Mouse (Mus musculus) neural tube, embryonic 11.5 days (tissue): ENCODE results near the gene Srd5a2. TPM values are rescaled to one million over a fixed set of nuclear protein-coding genes. Genes with fewer than 3 reads are reported as not detected.

Source experiments
- ATAC-seq: fragments of 200-750 bp; cut with Nextera tagmentation; 2 replicates; pipeline ENCODE4 v1.8.0; 2017; ENCODE audit warnings: moderate number of reproducible peaks, mild to moderate bottlenecking, moderate TSS enrichment, moderate library complexity; ENCODE audit not compliant: insufficient read depth, low FRiP score, low TSS enrichment
- DNase-seq: peaks from one replicate; pipeline ENCODE4 v3.0.0-alpha.2; 2015; ENCODE audit warnings: low spot score
- H3K27ac ChIP-seq: fragments of 300-500 bp; sonication (generic); 2 replicates; pipeline ENCODE4 v1.5.1; 2014; ENCODE audit warnings: low read depth, mild to moderate bottlenecking, low read length
- H3K27me3 ChIP-seq: fragments of 300-500 bp; sonication (generic); 2 replicates; pipeline ENCODE4 v1.6.1; 2014; ENCODE audit warnings: mild to moderate bottlenecking, low read length, mixed read lengths; ENCODE audit not compliant: control insufficient read depth, insufficient read depth
- H3K36me3 ChIP-seq: fragments of 300-500 bp; sonication (generic); 2 replicates; pipeline ENCODE4 v1.6.1; 2014; ENCODE audit warnings: mild to moderate bottlenecking, low read length, moderate library complexity, mixed read lengths; ENCODE audit not compliant: control insufficient read depth, insufficient read depth
- H3K4me1 ChIP-seq: fragments of 300-500 bp; sonication (generic); 2 replicates; pipeline ENCODE4 v1.6.1; 2014; ENCODE audit warnings: low read length, mixed read lengths; ENCODE audit not compliant: control insufficient read depth, insufficient read depth
- H3K4me2 ChIP-seq: fragments of 300-500 bp; sonication (generic); 2 replicates; pipeline ENCODE4 v1.6.1; 2014; ENCODE audit warnings: low read depth, mild to moderate bottlenecking, moderate library complexity
- H3K4me3 ChIP-seq: fragments of 300-500 bp; sonication (generic); 2 replicates; pipeline ENCODE4 v1.5.1; 2014; ENCODE audit warnings: low read depth, low read length
- H3K9ac ChIP-seq: fragments of 300-500 bp; sonication (generic); 2 replicates; pipeline ENCODE4 v1.6.1; 2014; ENCODE audit warnings: mild to moderate bottlenecking, low read length
- H3K9me3 ChIP-seq: fragments of 300-500 bp; sonication (generic); 2 replicates; pipeline ENCODE4 v1.6.1; 2016; ENCODE audit warnings: low read length; ENCODE audit not compliant: control insufficient read depth
- WGBS: fragments of 180-500 bp; shearing (Covaris S2); extraction: QIAGEN DNeasy Blood & Tissue Kit; methylation state at CpG from one replicate; pipeline ENCODE4 v1.1.7; 2014; 5-methylcytosine and 5-hydroxymethylcytosine counted together
- polyA plus RNA-seq: library from polyadenylated mRNA; unstranded; fragments of >200 nt; fragmentation: Nextera tagmentation; extraction: Ambion mirVana; gene quantifications from 2 replicates; pipeline ENCODE4 v1.2.1, GENCODE M21; 2014

Srd5a2 gene
- polyA plus RNA-seq, 1 experiment from 2014 or later, result 0.61 TPM

GRCm38 (mm10) chr17:73995907-73996645, 51.6 kb downstream of the Srd5a2 start:
- no peak for ATAC-seq

GRCm38 (mm10) chr17:73991264-73991663, 56.5 kb downstream of the Srd5a2 start:
- no peak overlapping the region for H3K9ac ChIP-seq
- 91% methylated on average over 4 of the region's 4 CpGs for WGBS
- no peak overlapping the region for H3K4me3 ChIP-seq
- H3K4me2 ChIP-seq, result no peak overlapping the region
- H3K27me3 ChIP-seq, result no peaks in the 10 kb centered on the region
- no peaks in the 10 kb centered on the region for H3K9me3 ChIP-seq
- ATAC-seq (no peak), DNase-seq (no peak)
- no peak overlapping the region for H3K27ac ChIP-seq
- no peaks in the 10 kb centered on the region for H3K4me1 ChIP-seq
- H3K36me3 ChIP-seq, result no peaks in the 10 kb centered on the region

More at GRCm38 (mm10) chr17:73995907-73996645, 51.6 kb downstream of the Srd5a2 start:
- WGBS, result 92% methylated on average over 13 of the region's 13 CpGs
- Histone ChIP-seq H3K36me3 (no peaks in the 10 kb centered on the region), H3K27ac (no peak overlapping the region), H3K4me2 (no peak overlapping the region), H3K4me1 (no peaks in the 10 kb centered on the region), H3K9me3 (no peaks in the 10 kb centered on the region), H3K27me3 (no peaks in the 10 kb centered on the region), H3K9ac (no peak overlapping the region), H3K4me3 (no peak overlapping the region)
- DNase-seq, result no peak

GRCm38 (mm10) chr17:73986571-73986970, 61.1 kb downstream of the Srd5a2 start:
- Histone ChIP-seq H3K27me3 (no peaks in the 10 kb centered on the region), H3K36me3 (no peaks in the 10 kb centered on the region), H3K9me3 (no peaks in the 10 kb centered on the region), H3K4me1 (no peaks in the 10 kb centered on the region), H3K4me2 (no peak overlapping the region), H3K27ac (no peak overlapping the region), H3K9ac (no peak overlapping the region), H3K4me3 (no peak overlapping the region)
- DNase-seq (no peak), ATAC-seq (no peak)
- WGBS, result 75% methylated on average over 2 of the region's 2 CpGs

- no peaks in the 10 kb centered on the region for H3K4me1 ChIP-seq
- ATAC-seq (no peak), DNase-seq (no peak)
- H3K4me3 ChIP-seq, result no peak overlapping the region
- H3K4me2 ChIP-seq, result no peak overlapping the region
- no peaks in the 10 kb centered on the region for H3K9me3 ChIP-seq
- H3K27me3 ChIP-seq, result no peaks in the 10 kb centered on the region
- H3K9ac ChIP-seq, result no peak overlapping the region
- H3K36me3 ChIP-seq, result no peaks in the 10 kb centered on the region
- WGBS, result 92% methylated on average over 4 of the region's 4 CpGs
- no peak overlapping the region for H3K27ac ChIP-seq
These were observed 61.8 kb downstream of the Srd5a2 start for GRCm38 (mm10) chr17:73985936-73986335.

- H3K27me3 ChIP-seq, result no peaks in the 10 kb centered on the region
- no peaks in the 10 kb centered on the region for H3K9me3 ChIP-seq
- no peak overlapping the region for H3K4me3 ChIP-seq
- no peak overlapping the region for H3K27ac ChIP-seq
- DNase-seq (no peak), ATAC-seq (no peak)
- H3K36me3 ChIP-seq, result no peaks in the 10 kb centered on the region
- no peak overlapping the region for H3K4me2 ChIP-seq
- no peaks in the 10 kb centered on the region for H3K4me1 ChIP-seq
- H3K9ac ChIP-seq, result no peak overlapping the region
- 16% methylated on average over 4 of the region's 4 CpGs for WGBS
These were observed 63.2 kb downstream of the Srd5a2 start for GRCm38 (mm10) chr17:73984508-73984907.

- H3K4me3 ChIP-seq, result no peak overlapping the region
- H3K27me3 ChIP-seq, result no peaks in the 10 kb centered on the region
- no peaks in the 10 kb centered on the region for H3K9me3 ChIP-seq
- DNase-seq (no peak), ATAC-seq (no peak)
- 93% methylated on average over 1 of the region's 1 CpGs for WGBS
- H3K4me1 ChIP-seq, result no peaks in the 10 kb centered on the region
- H3K36me3 ChIP-seq, result no peaks in the 10 kb centered on the region
- no peak overlapping the region for H3K4me2 ChIP-seq
- no peak overlapping the region for H3K9ac ChIP-seq
- no peak overlapping the region for H3K27ac ChIP-seq
These were observed 64.8 kb downstream of the Srd5a2 start for GRCm38 (mm10) chr17:73982871-73983270.

- H3K4me2 ChIP-seq, result no peak overlapping the region
- no peak for ATAC-seq
These were observed 71.7 kb downstream of the Srd5a2 start for GRCm38 (mm10) chr17:73976066-73976465.

GRCm38 (mm10) chr17:73972648-73973047, 75.1 kb downstream of the Srd5a2 start:
- Histone ChIP-seq H3K4me1 (no peaks in the 10 kb centered on the region), H3K9me3 (no peaks in the 10 kb centered on the region), H3K9ac (no peak overlapping the region), H3K36me3 (no peaks in the 10 kb centered on the region), H3K27me3 (no peaks in the 10 kb centered on the region), H3K4me2 (no peak overlapping the region), H3K4me3 (no peak overlapping the region), H3K27ac (no peak overlapping the region)
- DNase-seq, result no peak
- ATAC-seq, result no peak
- 93% methylated on average over 11 of the region's 11 CpGs for WGBS

More at GRCm38 (mm10) chr17:73976066-73976465, 71.7 kb downstream of the Srd5a2 start:
- DNase-seq, result no peak
- no peaks in the 10 kb centered on the region for H3K4me1 ChIP-seq
- H3K4me3 ChIP-seq, result no peak overlapping the region
- H3K36me3 ChIP-seq, result no peaks in the 10 kb centered on the region
- H3K27ac ChIP-seq, result no peak overlapping the region
- H3K9me3 ChIP-seq, result no peaks in the 10 kb centered on the region
- H3K9ac ChIP-seq, result no peak overlapping the region
- no peaks in the 10 kb centered on the region for H3K27me3 ChIP-seq

GRCm38 (mm10) chr17:73971291-73971690, 76.4 kb downstream of the Srd5a2 start:
- no peak overlapping the region for H3K9ac ChIP-seq
- no peak overlapping the region for H3K27ac ChIP-seq
- no peaks in the 10 kb centered on the region for H3K4me1 ChIP-seq
- DNase-seq, result no peak
- no peaks in the 10 kb centered on the region for H3K9me3 ChIP-seq
- 85% methylated on average over 4 of the region's 4 CpGs for WGBS
- no peaks in the 10 kb centered on the region for H3K36me3 ChIP-seq
- ATAC-seq, result no peak
- no peak overlapping the region for H3K4me3 ChIP-seq
- H3K27me3 ChIP-seq, result no peaks in the 10 kb centered on the region
- H3K4me2 ChIP-seq, result no peak overlapping the region
